Mouse (Mus musculus) heart, postnatal 4 days (tissue): Measurements from ENCODE around the gene Mat2b. TPM values are rescaled to one million over a fixed set of nuclear protein-coding genes. Genes with fewer than 3 reads are reported as not detected.
A peak's percentile ranks its signal among the peaks of the same experiment; 100 is the strongest.
"Not testable (repeated sequence)": the region's sequence is repeated elsewhere in the genome, so short reads cannot be mapped to it uniquely, and the experiment has no call there.

ENCODE experiments used
- DNase-seq: peaks from one replicate; pipeline ENCODE4 v3.0.0; 2021
- total RNA-seq, 2 experiments: library from RNA; stranded (reverse); gene quantifications; 2 replicates each; pipeline ENCODE4 v1.2.3; 2021

Mat2b gene
- 10 to 100 TPM; 89.0 TPM for total RNA-seq

DNA sequence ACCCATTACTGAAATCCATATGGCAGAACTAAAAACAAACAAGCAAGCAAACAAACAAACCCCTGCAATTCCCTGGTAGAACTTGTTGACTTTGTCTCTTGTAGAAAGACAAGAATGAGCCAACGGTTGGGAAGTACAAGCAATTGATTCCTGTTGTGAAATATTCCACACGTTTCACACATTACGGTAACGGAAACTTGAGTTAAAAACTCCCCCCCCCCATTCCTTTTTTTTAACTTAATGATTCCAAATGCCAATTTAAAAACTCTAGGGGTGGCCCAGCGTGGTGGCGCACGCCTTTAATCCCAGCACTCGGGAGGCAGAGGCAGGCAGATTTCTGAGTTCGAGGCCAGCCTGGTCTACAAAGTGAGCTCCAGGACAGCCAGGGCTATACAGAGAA lies at the start of gene Mat2b:
TSS of gene Mat2b (minus strand) at position 101 of the 400 bp plus-strand sequence.
- no peak for DNase-seq

DNA sequence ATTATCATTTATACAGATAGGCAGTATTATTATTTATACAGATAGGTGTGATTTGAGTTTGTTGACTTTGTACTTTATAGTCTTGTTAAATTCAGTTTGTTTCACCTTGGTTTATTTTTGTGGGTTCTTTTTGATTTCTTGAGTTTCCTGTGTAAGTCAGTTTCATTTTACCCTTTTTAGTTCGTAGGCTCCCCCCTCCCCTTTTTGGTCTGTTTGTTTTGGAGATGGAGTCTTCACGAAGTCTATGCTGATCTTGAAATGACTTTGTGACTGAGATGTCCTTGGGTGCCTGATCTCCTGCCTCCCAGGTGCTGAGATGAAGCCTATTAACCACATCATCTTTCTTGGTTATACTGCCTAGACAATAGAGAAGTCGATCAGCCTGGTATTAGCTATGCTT lies 49.3 kb upstream of the Mat2b start:
- no peak for DNase-seq

DNA sequence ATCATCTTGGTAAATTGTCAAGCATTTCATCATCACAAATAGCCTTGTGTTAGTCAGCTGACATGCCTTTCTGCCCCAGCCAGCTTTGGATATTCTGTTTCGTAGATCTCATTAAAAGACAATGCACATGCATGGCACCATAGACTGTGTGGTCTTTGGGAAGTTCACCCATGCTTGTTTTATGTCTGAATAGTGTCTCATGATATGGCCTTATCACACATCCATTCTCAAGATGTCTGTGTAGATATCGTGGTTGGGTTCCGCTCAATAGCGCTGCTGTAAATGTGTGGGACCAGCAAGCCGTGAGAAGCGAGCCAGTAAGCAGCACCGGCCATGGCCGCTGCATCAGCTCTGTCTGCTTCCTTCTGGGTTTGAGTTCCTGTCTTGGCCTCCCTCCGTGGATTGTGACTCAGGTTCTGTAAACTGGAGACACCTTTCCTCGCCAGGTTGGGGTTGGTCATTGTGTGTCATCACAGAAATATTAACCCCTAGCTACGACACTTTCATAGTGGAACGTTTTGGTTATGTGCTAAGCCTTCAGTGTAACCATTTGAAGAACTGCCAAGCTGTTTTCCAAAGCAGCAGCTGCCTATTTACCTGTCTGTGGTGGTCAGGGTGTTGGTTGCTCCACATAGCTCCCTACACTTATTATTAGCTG lies 46.7 kb upstream of the Mat2b start:
- no peak for DNase-seq

DNA sequence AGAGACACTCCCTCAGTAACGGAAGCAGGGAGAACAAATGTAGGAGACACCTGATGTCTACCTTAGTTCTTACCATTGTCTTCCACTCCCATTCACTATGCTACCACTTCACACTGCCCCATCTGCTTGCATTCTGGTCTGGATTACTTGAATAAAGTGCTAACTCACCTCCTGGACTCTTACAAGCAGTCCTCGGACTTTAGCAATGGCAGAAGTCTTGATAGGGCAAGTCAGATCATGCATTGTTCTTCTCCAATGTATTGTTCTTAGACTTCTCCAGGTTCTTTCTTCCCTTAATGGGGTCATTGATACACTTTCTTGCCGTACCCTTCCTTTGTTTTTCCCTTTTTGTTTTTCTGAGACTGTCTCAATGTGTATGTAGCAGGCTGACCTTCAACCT lies 42.4 kb upstream of the Mat2b start:
- DNase-seq = no peak

DNA sequence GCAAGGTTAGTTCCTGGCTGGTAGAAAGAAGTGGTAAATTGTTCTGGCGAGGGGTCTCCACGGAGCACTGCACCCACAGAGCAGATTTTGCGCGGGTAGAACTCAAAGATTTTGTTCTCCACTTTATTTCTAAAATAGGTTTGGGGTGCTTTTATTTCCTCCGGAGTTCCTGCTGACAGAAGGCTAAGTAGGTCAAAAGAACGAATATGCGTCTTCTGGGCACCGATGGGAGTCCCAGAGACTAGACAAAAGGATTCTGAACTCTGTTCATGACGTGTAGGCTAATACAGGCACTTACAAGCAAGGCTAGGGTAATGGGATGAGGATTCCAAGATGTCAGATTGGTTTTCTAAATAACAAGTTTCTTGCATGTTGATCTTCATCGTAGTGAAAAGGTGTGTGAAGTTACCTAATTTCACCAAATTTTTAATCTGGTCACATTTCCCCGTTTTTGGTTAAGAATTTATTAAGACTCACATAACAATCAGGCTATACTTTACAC lies 39.3 kb upstream of the Mat2b start:
- DNase-seq = no peak

DNA sequence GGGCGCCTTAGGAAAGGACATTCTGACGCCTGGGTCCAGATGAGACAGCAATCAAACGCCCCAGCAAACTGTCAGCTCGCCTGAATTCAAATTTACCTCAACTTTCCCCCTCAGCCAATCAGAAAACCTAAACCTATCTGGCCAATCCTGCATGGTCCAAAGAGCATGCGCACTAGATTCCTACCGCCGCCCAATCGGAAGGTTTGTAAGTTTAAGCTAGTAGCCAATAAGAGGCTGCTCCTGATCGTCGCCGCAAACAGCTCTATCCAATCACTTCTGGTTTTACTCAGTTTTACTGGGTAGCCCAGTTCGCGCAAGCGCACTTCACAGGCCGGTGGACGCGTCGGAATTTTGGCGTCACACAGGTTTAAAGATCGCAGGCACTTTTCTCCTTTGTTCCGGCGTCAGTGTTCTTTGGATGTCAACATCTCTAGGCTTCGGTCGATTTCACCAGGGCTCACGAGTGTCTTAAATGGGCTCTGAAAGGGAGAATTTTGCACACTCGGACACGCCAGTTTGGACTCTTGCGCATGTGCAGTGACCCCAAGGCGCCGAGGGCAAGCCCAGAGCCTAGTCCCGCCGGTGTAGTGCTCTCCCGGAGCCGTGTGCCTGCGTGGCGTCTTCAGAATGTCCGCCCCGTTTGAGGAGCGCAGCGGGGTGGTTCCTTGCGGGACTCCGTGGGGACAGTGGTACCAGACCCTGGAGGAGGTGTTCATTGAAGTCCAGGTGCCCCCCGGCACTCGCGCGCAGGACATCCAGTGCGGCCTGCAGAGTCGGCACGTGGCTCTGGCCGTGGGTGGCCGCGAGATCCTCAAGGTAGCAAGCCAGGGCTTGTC lies 38.6 kb upstream of the Mat2b start, which contains the start of the genes Hmmr and Nudcd2:
TSS of gene Hmmr (minus strand) at position 84 of the 836 bp plus-strand sequence.
TSS of gene Nudcd2 (plus strand) at position 329 of the 836 bp plus-strand sequence.
- peak; percentile 93 for DNase-seq

DNA sequence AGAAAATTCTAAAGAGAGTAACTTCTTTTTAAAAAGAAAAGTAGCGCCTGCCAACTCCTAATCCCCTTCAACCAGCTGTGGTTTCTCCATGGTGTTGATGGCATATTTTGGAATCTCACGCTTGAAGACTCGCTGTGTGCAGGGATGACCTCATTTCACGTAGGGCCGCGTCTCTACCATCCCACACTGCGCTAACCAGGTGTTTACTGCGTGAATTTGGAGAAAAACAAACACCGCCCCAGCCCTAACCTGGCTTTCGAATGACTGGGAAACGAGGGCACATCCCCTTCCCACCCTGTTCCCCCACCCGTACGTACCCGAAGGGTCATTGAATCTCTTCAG lies 38.0 kb upstream of the Mat2b start:
- DNase-seq = no peak

DNA sequence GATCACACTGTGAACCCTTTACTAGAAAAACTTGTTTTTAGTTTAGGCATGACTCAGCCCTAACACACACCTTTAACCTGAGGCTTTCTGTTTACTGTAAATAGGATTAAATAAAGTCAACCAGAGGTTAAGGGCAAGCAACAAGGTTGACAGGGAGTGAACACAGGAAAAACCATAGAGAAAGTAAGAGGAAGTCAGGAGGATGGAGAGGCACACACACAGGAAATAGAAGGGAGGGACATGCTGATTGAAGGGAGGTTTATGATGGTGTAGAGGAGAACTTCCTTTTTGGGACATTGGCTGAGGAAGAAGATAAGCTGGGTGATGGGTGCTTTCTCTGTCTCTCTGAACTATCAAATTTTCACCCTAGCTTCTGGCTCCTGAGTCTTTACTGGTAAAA lies 23.3 kb upstream of the Mat2b start:
- DNase-seq = no peak

DNA sequence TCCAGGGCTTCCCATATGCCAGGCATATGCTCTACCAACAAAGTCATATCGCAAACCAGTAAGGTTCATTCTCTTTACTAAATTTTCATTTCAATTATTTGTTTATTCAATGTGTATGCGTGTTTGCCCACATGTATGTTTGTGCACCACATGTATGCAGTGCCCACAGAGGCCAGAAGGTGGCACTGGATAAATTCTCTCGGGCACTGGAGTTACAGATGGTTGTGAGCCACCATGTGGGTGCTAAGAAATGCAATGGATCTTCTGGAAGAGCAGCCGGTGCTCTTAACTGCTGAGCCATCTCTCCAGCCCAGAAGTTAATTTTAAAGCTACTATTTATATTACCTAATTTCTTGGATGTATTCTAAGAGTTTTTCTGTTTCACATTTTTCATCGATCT lies 20.5 kb upstream of the Mat2b start:
- no peak for DNase-seq

DNA sequence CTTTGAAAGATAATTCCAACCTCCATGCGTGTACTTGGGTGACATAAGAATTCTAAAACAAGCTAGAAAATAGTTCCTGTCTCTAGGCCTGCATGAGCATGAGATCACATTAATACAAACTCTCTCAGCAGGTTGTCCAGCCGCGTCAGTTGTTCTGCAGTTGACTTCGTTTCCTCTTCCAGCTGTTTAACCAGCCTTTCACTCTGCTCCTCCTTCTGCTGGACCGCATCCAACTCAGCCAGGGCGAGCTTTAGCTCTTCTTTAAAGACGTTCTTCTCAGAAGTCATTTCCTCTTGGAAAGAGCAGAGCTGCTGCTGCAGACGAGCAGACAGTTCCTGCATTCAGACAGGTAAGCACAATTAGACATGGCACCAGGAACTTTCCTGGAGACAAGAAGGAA lies 18.9 kb upstream of the Mat2b start:
- DNase-seq = peak; percentile 16

DNA sequence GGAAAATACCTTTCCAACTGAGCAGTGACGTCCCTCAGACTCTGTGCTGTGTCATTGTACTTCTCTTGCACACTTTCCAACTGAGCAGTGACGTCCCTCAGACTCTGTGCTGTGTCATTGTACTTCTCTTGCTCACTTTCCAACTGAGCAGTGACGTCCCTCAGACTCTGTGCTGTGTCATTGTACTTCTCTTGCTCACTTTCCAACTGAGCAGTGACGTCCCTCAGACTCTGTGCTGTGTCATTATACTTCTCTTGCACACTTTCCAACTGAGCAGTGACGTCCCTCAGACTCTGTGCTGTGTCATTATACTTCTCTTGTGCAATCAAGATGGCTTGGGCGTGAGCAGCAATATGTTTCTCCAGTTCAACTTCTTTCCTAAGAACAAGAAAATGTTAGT lies 14.9 kb upstream of the Mat2b start:
- not testable (repeated sequence) for DNase-seq

DNA sequence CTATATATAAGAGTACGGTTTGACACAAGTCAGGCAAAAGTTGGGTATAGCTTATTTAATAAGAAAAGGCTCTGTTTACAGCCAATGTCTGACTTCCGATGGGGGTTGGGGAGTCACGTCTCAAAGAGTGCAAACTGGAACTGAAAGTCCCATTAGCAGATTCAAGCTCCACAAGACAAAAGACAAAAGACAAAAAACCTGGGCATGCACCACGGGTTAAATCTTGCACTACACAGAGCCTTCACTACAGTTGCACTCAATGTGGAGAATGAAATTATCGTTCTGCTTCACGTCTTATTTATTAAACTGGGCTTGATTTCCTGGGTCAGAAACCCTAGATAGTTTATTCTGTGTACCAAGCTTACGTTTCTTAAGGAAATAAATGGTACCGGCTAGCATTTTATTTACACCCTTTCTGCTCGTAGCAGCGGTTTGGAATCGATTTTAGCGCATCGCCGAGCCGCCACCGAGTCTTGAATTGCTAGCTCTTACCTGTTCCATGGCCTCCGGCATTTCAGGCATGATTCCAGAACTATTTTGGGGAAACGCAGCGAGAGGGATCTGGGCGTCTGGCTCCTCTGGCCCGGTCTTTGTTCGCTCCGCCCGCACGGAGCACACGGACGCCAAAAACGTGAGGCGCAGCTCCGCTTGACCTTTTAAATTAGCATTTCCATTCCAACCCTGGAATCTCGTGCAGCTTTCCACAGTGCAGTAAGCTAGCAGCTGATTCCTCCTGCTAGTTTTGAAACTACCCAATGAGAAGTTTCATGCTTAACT lies 504 bp downstream of the Mat2b start:
- peak; percentile 77 for DNase-seq

DNA sequence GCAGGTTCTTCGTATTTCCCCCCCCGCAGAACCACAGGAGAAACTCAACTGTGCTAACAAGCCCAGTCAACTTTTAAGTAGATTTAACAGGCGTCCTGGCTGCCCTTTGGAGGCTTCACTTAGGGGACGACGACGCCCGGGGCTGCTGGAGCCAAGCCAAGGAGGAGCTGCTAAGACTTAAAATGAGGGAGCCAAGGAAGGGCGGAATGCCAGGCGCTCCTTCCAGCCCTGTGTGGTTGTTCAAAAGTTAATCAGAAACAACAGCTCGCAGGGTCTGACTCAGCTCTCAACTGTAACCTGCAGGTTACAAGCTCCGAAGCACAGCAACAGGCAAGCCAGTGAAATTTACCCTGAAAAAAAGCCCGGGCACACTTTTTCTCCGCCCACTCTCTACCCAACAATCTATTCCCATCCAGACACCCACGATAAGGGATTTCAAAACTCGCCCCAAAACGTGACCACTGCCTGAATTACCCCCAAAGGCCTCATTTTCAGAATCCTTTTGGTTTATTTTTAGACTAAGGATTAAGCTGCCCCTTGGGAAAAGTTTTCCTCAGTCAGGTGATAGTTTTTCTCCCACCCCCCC lies 1.5 kb downstream of the Mat2b start:
- DNase-seq = peak; percentile 69

DNA sequence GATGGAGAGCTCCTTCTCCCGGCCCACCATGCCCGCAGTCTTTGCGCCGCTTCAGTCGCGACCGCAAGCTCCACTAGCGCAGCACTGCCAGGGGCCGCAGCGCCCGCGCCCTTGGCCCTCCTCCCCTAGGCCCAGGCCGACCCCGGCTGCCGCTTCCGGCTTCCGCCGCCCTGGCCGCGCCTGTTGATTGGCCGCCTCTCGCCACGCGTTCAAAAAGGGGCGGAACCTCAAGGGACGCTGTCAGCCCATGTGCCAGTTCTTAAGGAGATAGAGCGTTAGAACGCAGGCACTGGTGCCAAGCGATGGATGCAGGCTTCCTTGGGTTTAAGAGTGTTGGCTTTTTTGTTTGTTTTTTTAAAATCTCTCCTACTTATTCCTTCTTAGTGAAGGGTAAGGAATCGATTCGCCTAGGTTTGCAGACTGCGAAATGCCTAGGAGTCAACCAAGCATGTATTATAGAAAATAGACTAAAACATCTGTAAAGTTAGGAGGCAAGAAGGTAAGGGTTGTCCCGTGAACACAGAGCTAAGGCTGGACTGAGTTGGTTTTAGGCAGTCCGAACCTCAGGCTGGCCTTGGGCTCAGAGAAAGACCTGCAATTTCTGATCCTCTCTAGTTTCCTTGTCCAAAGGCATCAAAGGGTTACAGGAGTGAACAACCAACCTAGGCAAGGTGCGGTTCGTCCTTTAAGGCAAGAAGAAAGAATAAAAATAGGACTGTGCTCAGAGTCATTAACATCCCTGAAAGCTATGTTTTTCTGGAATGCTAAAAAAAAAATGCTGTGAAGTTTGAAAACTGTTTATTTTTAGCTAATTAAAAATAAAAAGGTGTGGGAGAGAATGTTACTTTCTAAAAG lies 2.3 kb downstream of the Mat2b start:
- peak; percentile 96 for DNase-seq

DNA sequence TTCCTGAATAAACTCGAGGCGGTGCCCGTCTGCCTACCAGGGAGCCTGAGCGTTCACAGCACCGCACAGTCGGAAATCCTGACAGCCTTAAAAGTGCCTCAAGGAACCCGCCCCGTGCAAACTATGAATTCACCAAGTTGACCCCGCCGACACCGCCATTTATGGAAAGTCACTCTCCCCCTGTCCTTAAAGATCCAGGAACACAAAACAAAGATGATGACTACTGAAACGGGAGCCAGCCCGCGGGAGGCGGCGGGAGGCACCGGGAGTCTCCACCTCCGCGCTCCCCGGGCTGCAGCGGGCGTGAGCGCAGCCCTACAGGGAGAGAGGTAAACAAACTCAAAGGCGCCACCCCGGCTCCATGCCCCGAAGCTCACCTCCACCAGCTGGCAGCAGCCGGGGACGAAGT lies 2.9 kb downstream of the Mat2b start:
- peak; percentile 54 for DNase-seq

DNA sequence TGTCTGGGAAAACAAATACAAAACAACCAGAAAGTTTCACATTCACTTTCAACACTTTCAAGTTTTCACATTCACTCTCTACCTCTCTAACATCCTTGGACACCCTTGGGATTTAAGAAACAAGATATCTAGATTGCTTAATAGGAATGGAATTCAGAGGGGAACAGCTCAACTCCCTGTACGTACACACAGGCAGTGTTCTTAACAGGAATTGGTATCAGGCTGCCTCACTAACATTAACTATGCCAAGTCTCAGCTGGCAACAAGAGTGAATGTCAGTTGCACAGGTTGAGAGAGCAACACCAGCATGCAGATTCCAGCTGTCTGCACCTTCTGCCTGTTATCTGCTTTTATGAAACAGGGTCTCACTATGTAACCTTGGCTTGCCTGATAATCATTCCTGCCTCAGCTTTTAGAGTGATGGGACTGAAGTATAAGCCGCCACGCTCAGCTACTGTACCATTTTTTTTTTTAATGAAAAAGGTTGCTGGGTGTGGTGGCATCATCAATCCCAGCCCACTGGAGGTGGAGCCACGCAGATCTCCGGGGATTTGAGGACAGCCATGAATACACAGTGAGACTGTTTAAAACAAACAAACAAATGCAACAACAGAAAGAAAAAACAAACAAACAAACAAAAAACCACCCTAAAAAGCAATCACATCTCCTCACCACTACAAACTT lies 4.4 kb downstream of the Mat2b start:
- DNase-seq = peak; percentile 20

DNA sequence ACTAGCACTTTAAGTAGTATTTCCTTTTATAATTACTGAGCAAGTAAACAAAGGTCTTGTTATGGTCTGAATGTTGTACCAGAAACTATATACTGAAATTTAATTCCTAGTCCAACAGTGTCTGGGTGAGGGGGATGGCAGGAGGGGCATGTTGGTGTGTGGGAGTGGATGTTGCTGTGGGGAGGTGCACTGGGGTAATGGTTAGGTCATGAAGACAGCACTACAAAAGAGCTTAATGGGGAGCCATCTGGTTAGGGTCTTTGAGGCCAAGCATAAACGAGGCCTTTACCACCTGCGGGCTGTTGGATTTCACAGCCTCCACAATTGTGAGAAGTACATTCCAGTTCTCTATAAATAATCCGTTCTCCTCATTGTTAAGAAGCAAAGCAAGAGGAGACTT lies 11.7 kb downstream of the Mat2b start:
- DNase-seq = no peak

DNA sequence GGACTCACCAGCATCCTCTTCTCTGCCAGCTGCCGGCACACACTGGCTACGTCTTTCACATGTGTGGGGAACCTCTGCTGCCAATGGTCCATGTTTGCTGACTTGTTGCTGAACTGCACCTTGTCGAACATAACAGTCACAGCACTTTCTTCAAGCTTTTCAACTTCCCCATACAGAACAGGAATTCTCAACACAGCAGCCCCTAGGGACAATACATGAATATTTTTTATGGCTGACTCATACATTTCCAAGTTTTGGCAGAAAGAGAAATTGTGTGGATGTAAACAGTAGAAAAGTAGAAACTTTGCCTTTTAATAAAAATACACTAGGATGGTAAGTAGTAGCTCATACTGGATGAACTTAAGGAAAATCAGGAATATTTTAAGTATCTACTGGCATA lies 12.5 kb downstream of the Mat2b start:
- no peak for DNase-seq

DNA sequence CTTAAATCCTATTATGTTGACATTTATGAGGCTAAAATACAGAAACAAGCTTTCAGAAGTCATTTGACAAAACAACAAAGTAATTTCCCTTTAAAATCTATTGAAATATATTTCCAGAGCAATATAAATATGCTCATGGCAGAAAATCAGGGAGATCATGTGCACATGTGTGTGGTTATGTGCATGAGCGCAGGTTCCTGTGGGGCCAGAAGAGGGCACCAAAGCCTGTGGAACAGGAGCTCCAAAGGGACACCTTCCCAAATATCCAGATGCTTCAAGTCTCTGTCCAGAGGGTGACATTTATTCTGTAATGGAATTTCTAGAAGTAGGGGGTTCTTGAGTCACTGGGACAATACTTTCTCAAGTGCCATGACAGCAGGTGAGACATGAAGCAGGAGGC lies 17.8 kb downstream of the Mat2b start:
- DNase-seq = peak; percentile 11

DNA sequence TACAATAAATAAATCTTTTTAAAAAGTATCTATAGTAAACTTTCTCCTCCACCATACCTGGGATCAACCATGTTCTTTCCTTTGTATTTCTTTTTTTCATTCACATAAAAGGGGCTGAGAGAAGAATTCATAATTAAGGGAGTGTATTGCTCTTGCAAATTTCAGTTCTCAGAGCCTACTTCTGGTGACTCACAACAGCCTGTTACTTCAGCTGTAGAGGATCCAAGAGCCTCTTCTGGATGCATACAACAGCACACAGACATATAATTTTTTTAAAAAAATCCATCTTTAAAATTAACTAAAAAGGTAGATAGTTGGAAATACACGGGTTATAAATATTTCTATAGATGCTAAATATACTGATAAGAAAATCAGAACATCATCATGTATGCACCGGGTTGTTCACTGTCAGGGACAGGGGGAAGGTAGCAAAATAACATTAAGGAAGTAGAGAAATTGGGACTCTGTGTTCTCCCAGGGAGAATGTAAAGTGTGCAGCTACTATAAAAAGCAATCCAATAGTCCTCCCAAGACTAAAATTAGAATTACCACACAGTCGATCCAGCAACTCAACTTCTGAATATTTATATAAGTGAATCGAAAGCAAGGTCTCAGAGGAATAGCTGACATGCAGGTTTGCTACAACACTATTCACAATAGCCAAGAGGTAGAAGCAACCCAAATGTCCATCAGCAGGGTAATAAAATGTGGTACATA lies 19.8 kb downstream of the Mat2b start:
- DNase-seq = no peak
